Mouse (Mus musculus) ES-Bruce4 (cell line): Measurements from ENCODE around the gene Nacc2.

ENCODE experiments used
- CTCF ChIP-seq: IDR thresholded peaks from one replicate; pipeline ENCODE4 v1.8.1; 2011; ENCODE audit warnings: low read depth, low read length
- EP300 ChIP-seq: IDR thresholded peaks from 2 replicates; pipeline ENCODE4 v1.6.1; 2011; ENCODE audit warnings: low read depth, low read length; ENCODE audit not compliant: insufficient read depth
- POLR2A ChIP-seq: IDR thresholded peaks from one replicate; pipeline ENCODE4 v1.8.1; 2011; ENCODE audit warnings: low read length; ENCODE audit not compliant: insufficient read depth

GRCm38 (mm10) chr2:26121541-26122083 lies 1.4 kb downstream of the Nacc2 start:
- TF ChIP-seq CTCF (no peak), POLR2A (no peak), EP300 (no peak)
